Mouse (Mus musculus) embryonic fibroblast, embryonic 13.5 days (primary cell): ENCODE data around the gene Usp24.

Source experiments
- CTCF ChIP-seq: IDR thresholded peaks from 2 replicates; pipeline ENCODE4 v1.5.1; 2011; ENCODE audit warnings: mild to moderate bottlenecking, control low read depth, low read length, moderate library complexity, borderline replicate concordance; ENCODE audit not compliant: insufficient read depth
- POLR2A ChIP-seq: IDR thresholded peaks from 2 replicates; pipeline ENCODE4 v1.6.1; 2011; ENCODE audit warnings: low read depth, mild to moderate bottlenecking, control low read depth, low read length, moderate library complexity

GRCm38 (mm10) chr4:106301346-106301745 lies 14.7 kb upstream of the Usp24 start:
- no peak for TF ChIP-seq CTCF
- no peak for TF ChIP-seq POLR2A
